Mouse (Mus musculus) C2C12 (cell line): Measurements from ENCODE around the gene 1700123L14Rik.

Experiments used
- CEBPB ChIP-seq: IDR thresholded peaks from one replicate; pipeline ENCODE4 v1.6.1; 2011; ENCODE audit warnings: low read depth, mild to moderate bottlenecking, control low read depth, moderate library complexity
- CTCF ChIP-seq: IDR thresholded peaks from one replicate; pipeline ENCODE4 v1.5.1; 2011; ENCODE audit not compliant: control insufficient read depth, insufficient read depth, insufficient read length
- FOSL1 ChIP-seq: IDR thresholded peaks from one replicate; pipeline ENCODE4 v1.8.0; 2011; ENCODE audit warnings: mild to moderate bottlenecking, low read length; ENCODE audit not compliant: poor library complexity, insufficient read depth, severe bottlenecking
- MAX ChIP-seq: IDR thresholded peaks from one replicate; pipeline ENCODE4 v1.6.1; 2011; ENCODE audit warnings: mild to moderate bottlenecking, control low read depth
- MYOD1 ChIP-seq: IDR thresholded peaks from one replicate; pipeline ENCODE4 v1.6.1; 2011; ENCODE audit warnings: low read depth; ENCODE audit not compliant: control insufficient read depth, insufficient read length
- USF1 ChIP-seq: IDR thresholded peaks from one replicate; pipeline ENCODE4 v1.6.1; 2011; ENCODE audit warnings: low read depth, mild to moderate bottlenecking, control low read depth, moderate library complexity

DNA sequence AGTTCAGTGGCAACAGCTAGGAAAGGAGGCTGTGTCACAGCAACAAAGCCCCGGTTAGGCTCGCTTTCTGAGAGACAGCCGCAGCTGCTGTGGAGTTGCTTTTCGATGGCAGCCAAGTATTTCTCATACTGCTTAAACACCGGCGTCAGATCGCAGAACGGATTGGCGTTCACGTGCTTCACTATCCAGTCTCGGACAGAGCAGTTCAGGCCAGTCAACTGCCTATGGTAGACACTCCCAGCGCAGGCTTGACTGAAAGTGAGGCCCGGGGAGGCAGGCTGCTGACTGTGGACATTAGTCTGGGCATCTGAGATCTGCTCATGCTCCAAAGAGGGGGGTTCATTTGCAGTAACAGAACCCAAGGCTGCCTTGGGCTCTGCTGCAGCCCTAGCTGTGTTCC lies 640 bp downstream of the 1700123L14Rik start:
- no peak for TF ChIP-seq USF1
- no peak for TF ChIP-seq CEBPB
- TF ChIP-seq CTCF = no peak
- no peak for TF ChIP-seq MAX
- no peak for TF ChIP-seq MYOD1
- TF ChIP-seq FOSL1 = no peak
